Mouse (Mus musculus) urinary bladder, postnatal 10 days (tissue): ENCODE measurements around the gene Acss1.

Source experiments
- DNase-seq: peaks from one replicate; pipeline ENCODE4 v3.0.0; 2022; ENCODE audit warnings: low spot score

The Acss1 gene

DNA sequence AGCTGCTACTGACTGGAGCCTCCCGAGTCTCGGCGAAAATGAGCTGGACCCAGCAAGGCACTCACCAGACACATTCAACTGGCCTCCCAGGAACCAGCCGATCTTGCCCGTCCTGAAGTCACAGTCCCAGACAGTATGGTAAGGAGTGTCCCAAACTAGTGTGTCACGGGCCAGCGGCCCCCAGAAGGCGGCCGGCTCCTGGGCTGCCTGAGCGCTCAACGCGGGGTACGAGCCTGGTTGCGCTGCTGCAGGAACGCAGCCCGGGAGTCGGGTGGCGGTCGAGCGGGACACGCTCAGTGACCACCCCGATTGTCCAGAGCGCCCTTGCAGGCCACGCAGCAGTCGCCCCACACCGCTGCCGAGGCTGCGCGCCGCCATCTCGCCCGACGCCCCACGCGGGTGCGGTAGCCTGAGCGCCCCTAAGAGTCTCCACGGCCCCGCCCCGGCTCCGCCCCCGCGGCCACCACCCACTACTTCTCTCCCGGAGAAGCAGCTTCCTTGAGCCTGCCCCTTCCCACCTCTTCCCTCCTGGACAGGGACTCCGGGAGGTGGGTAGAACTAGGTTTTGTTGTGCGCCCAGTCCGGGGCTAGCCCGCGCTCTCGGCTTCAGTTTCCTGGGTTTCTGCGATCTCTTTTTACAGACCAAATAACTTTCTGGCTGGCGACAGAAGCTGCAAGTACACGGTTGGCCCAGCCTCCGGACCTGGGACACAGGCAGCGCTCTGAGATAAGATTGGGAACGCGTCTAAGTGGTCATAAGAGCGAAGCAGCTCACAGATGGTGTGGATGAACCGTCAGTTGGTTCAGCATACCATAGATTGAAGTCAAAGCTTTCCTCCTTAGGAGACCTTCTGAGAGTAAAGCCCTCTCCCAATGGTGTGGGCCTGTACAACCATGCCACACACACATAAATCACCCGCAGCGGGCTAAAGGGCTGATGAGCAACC lies at the start of gene Acss1:
Gene Acss1 (minus strand): TSS at position 681 of the 947 bp plus-strand sequence.
- no peak for DNase-seq

DNA sequence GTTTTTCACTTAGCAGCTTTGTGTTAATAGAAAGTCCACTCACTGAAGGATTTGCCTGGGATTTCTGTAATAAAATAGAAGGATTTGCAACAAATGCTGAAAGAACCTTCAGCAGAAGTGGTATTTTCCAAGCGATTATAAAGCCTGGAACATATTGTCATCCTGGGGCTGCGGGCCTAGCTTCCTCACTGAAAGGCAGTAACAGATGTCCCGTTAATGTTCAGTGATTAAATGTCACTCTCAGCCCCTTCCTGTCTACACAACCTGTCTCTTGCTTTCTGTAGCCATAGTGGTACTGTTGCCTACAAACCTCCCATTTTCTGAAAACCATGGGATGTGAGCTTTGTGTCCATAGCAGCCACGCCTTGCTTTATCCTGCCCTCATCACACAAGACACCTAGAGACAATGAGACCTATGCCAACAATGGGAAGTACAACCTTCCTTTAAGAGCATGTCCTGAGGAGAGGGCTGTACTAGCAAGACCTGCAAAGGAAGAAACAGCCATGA lies 43.9 kb upstream of the Acss1 start:
- DNase-seq, result no peak

DNA sequence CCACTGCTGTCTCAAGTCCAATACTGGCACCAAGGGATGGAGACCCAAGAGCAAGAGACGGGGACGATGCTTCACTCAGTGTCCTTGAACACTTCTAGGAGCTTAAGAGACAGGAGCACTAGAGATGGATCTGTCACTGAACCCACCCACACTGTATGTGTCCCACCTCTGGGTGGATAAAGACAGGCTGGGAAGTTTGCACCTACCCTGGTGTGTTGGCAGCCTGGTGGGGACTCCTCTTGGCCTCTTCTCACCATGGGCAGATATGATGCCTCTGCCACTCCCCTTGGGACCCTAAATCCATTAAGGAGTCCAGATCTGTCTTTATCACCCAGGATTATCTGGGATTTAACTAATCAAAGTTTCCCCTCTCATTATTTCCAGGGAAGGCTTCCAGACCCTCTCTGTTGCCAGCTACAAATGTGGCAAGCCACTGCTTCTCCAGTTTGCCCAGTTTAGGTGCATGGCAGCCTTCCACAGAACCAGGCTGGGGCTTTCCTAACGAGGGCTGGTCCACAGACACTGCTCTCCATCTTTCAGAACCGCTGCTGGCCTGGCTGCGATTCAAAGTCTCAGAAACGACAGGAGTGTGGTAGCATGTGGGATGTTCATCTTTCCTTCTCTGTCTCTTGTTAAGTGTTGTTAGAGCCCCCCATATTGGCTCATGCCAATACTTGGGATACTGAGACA lies 23.3 kb upstream of the Acss1 start:
- DNase-seq, result no peak

DNA sequence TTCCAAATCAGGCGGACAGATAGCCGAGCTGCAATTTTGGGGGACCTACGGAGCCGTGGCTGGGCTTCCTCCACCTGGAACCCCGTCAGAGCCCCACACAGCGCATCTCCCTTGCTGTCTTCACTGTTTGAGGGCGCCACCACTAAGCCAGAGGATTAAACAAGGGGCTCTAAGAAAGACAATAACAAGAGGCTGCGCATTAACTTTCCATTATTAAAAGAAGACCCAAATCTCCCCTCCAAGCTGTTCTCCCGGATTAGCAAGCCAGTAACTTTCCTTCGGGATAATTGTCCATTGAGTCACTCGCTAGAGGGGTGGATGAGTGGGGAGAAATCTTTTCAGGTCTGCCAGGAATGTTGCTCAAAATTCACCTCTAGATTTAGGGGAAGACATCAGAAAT lies 21.9 kb upstream of the Acss1 start:
- DNase-seq, result no peak

DNA sequence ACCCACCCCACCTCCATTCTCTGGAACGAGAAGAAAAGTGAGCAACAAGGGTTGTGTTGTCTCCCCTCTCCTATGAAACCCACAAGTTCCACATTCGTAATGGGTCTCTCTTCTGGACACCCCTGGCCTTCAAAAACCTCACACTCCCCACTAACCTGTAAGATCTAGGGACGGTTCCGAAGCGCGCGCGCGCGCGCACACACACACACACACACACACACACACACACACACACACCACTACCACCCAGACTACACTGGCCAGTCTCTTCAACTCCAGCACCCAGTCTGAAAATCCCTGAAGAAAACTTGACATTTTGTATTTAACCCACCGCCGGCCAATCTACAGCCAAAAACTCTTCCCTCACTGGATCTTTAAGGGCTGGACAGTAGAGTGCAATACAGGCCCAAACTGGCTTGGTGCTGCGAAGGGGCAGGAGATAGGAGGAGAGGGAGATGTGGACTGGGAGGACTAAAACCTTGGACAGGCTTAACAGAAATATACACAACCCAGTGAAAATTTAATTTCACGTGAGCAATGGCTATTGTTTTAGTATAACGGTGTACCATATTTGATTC lies 21.0 kb upstream of the Acss1 start, which contains the start of gene Vsx1:
Gene Vsx1 (minus strand): TSS at position 138 of the 578 bp plus-strand sequence.
- no peak for DNase-seq

DNA sequence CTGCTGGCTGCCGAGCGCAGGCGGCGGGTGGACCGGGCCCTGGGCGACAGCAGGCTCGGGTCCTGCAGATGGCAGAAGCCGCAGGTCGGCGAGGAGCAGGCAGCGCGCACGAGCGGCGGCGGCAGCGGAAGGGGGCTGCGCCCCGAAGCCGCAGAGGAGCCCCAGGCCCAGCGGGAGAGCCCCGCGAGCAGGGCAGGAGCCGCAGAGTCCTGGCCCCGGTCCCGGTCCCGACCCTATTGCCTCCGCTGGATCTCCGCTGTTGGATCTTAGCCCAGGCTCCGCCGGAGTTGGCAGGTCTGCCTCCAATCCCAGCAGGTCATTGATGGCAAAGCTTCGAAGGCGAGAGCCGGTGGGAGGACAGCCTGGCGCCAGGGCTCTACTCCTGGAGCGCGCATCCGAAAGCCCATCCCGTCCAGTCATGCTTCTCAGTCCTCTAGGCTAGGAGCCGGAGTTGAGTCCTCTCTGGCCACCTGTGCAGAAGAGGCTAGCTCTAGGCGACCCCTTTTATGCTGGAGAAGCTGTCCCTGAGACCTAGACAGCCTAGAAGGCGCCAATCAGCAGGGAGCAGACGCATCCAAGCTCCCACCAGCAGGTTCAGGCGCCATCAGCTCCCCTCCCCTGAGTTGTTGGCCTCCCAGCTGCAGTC lies 20.4 kb upstream of the Acss1 start:
- no peak for DNase-seq

DNA sequence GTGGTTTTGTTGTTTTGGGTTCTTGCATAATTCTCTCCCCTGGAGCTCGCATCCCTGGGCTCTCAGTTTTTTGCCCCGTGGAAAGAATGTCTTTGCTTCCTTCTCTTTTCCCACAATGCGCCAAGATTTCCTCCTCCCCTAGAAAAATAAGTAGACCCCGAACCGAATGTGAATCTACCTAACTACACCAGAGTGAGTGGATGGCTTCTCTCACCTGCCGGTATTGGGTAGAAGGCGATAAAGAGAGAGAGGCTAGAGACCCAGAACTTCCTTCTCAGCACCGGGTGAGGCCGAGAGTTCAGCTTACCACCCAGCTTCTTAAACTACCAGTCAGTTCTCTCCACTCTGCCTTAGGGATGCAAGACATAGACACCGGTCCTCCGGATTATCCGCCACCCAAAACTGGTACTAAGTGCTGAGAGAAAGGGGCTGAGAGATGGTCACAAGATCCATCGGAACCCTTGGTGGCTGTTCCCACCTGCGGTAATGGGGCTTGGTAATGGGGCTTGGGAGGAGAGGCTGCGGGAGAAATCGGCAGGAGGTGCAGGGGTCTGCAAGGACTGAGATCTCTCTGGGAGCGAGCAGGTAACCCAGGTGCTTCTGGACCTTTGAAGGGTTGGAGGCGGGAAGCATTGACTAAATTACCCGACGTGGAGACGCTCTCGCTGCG lies 19.7 kb upstream of the Acss1 start:
- no peak for DNase-seq

DNA sequence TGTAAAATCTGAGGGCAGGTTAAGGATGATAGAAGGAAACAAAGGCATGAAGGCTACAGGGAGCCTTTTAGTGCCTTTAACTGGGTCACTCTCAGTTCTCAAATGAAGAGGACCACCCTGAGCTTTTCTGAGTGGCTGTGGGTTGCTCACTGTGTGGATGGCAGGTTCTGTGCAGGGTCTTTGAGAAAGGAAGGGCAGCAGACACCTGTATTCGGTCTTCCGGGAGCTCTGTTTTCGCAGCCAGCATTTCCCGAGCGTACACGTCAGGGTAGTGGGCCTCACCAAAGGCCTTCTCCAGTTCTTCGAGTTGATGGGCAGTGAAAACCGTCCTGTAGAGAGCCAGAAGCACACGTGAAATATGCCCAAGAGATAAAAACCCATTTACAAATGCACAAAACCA lies 17.1 kb upstream of the Acss1 start:
- DNase-seq, result no peak

DNA sequence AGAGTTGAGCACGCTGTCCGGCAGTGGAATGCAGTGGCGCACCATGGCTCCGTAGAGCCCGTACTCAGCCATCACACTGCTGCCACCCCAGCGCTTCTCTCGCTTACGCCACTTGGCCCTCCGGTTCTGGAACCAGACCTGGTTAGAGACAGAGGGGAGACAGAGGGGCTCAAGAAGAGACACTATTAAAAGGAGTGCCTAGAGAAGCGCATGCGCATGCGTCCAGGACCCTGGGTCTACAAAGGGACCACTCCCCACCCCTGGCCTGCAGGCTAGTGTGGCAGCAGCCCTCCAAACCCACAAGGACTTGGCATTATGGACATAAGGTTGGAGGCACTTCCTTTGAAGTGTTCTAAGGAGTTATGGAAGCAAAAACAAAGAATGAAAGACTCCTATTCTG lies 16.2 kb upstream of the Acss1 start:
- DNase-seq, result no peak

DNA sequence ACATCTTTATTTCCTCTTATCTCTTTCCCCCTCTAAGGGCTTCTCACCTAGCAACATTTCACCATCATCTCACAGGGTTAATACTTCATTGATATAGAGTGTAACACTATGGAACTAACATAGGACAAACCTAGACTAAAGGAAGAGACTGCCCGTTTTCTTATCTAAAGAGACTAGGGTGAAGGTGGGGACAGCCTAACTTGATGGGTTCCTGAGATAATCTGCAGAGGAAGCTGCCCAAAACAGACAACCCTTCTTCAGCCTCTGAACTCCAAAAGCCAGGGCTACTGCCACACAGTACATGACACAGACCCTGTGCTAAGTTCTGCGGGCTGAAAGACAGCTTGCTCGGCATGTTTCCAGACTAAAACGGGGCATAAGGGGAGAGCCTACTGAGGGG lies 13.3 kb upstream of the Acss1 start:
- no peak for DNase-seq

DNA sequence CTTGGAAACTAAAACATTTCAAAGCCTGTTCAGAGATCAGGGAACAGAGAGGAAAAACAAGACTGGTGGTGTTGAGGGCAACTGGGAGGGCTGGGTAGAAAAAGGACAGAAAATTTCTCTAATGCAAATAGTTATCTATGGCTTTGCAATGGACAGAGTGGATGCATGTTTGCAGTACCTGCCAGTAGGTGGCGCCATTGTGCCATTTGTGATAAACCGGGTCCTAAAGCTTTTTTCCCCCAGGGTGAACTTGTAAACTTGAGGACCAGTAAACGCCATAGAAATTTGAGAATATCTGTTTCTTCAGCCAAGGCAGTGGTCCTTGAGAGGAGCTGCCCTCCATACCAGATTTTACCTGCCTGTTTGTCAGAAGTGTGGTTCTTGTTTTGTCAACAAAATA lies 10.1 kb upstream of the Acss1 start:
- no peak for DNase-seq

DNA sequence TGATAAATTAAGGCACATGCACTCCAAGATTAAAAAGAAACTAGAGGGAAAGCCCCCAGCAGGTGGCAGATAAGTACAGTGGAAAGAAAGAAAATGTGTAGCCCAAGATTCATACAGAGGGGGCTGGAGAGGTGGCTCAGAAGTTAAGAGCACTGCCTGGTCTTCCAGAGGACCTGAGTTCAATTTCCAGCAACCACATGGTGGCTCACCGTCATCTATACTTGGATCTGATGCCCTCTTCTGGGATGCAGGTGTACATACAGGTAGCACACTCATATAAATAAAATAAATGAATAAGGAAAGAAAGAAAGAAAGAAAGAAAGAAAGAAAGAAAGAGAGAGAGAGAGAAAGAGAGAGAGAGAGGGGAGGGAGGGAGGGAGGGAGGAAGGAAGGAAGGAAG lies 7.2 kb upstream of the Acss1 start:
- DNase-seq, result no peak

DNA sequence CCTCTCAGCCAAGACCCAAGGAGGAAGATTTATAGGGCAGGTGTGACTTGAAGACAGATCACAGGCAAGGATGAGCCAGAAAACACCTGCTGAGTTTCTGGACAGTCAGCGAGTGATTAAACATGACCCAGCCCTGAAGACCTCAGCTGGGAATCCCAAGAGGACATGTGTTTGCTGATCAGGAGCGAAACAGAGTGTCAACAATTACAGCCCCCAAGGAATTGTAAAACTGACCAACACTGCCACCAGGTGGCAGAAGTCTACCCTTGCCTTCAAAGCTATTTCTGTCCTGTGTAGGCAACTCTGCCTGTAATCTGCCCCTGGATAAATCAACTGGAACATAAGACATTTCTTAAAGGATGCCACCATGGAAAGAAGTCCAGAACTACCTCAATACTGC lies 6.6 kb upstream of the Acss1 start:
- DNase-seq, result no peak

DNA sequence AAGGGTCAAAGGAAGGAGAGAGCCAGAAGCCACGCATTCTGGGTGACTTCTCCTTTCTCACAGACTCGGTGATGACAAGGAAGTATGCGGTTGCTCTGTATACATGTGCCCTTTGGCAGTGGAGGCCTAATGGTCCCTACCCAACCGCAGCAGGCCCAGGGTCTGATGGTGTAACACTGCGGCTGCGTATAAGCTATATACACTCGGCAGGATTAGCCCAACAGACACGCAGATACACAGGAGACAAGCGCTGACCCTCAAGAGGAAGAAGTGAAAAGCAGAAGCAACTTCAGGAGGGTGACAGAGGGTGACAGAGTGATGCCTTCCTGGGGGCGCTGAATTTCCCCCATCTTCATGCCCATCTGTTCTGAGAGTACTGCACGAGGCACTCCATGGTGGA lies 5.6 kb upstream of the Acss1 start:
- DNase-seq, result no peak

DNA sequence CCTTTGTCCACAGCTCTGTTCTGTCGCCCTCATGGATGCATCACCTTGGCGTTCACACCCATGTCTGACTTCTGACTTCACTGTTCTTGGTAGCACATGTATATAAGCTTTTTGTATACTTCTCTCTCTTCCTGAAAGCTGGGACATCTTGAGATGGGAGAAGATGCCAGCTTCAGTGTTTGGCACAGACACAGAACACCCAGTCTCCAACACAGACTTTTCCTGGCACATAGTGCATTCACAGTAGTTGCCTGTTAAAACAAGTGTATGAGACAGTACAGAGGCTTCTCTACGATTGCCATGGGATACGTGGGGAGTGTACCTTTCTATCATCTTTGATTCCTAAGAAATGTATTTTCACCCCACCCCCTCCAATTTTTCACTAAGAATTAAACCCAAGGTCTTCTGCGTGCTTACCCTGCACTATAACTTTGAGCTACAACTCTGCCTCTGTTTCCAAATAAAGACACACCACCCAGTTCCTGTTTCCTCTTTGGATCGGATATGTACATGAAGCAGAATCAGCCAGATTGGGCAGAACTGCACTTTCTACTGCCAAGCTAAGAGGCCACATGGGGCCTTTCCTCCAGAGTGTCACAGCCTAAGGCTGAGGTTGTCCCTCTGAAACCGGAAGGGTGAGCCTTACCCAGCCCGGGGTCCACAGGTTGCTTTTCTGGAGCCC lies 3.5 kb upstream of the Acss1 start:
- no peak for DNase-seq

DNA sequence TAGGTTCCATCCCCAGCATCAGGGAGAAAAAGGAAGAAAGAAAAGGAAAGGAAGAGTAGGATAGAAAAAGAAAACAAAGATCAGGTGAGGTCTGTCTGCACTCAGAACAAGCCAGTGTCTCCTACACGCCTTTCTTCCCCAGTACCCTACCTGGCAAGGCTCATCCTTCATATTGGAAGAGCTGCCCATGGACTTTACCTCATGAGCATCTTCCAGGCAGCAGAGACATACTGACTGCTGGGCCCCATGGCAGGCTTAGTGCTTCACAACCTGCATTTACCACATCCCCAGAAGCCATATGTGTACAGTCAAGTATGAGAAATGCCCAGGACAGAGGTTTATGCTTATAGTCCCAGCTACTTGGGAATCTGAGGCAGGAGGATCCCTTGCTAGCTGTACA lies 2.6 kb upstream of the Acss1 start:
- no peak for DNase-seq

DNA sequence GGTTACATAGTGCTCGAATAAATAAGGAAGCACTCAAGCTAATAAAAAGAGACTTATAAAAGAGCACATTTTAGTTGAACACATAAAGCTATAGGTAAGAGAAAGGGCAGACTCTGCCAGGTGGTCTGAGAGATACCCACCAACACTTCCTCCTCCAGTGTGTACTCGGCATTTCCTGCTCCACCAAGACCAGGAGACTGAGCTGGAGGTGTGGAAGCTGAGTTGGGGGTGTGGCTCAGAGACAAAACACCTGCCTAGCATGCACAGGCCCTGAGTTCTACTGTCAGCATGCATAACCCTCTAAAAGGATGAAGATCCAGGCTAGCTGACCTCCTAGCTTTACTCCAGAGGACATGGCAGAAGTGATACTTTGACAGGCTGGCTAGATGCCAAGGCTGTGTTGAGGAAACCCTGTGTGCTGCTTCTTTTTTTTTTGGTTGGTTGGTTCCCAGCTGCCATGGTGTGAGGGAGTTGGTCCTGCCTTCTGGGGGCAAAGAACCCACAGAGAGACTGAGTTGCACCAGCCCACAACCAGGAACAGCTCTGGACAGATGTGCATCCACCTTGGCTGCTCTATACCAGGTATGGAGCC lies 1.2 kb upstream of the Acss1 start:
- no peak for DNase-seq

DNA sequence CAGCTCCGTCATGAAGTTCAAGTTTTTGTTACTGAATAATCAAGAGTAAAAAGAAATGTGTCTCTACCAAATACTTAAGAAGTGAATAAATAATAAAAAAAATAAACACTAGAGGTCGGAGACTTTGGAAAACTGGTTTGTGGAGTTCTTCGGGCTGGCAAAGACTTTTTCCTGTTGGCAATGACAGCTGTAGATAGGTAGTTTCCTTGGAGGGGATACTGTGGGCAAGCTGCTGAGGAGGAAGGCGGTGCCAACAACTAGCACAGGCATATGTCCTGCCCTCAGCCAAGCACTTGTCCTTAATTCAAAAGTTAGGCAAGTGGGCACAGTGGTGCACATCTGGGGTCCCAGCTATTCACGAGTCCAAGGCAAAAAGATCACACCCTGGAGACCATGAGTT lies 656 bp upstream of the Acss1 start:
- DNase-seq, result no peak

DNA sequence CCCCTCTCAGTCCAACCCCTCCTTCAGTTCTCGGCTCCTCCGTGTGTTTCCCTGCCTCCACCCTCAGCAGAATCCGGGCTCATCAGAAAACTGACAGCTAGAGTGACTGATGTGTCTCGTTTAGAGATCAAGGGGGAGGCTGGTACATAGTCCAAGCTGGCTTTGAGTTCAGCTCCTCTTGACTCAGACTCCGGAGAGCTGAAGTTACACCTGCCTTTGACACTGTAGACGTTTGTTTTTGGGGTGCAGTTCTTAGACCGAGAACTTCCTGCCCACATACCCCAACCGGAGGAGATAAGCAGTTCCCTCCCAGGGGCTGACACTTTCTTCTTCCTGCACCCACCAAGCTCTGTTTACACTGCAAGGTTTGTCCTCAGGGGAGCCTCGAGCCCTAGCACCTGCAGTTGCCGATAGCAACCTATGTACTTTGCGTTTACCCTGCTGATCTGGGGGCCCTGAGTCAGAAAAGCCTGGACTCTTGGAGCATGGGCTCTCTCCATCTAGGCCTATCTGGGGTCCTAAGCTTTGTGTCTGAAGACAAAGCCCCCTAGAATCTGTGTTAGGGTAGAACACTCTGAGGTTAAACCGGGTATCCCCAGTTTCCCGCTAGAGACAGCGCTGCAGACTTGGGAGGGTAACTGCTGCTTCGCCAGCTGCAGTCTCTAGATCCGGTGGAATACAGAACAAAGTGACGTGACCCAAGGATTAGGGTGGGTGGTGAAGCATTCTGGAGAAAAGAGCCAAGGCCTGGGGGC lies 1.1 kb downstream of the Acss1 start:
- DNase-seq, result no peak

DNA sequence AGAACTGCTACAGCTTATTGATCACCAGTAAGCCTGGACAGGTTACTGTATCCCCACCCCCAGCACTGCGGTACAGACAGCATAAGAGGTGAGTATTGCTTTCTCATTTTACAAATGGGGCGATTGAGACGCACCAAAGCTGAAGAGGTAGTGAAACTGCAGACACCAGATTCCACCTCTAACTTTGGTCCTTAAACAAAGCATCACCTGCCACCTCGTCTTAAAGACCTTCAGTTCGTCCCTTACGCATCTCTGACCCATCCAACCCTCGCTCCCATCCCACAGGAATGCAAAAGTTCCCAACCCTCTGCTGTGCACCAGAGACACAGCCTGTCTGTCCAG lies 1.6 kb downstream of the Acss1 start:
- DNase-seq, result no peak
